Mouse (Mus musculus) heart, embryonic 10.5 days (tissue): ENCODE measurements at regions not wholly inside any gene's neighbourhood (a gene's known extent, or its start where the extent isn't known, plus 50 kb on each side); places are given as distances from the start of the nearest gene placed in this dataset.

Experiments used
- DNase-seq: peaks from one replicate; pipeline ENCODE4 v3.0.0-alpha.2; 2017; ENCODE audit warnings: low spot score
- H3K27ac ChIP-seq: fragments of 300-500 bp; sonication (generic); 2 replicates; pipeline ENCODE4 v1.5.1; 2016; ENCODE audit warnings: mild to moderate bottlenecking
- H3K27me3 ChIP-seq: fragments of 300-500 bp; sonication (generic); 2 replicates; pipeline ENCODE4 v1.6.1; 2016; ENCODE audit warnings: mild to moderate bottlenecking; ENCODE audit not compliant: poor library complexity, insufficient read depth, severe bottlenecking
- H3K36me3 ChIP-seq: fragments of 300-500 bp; sonication (generic); 2 replicates; pipeline ENCODE4 v1.6.1; 2016; ENCODE audit warnings: mild to moderate bottlenecking, moderate library complexity
- H3K4me1 ChIP-seq: fragments of 300-500 bp; sonication (generic); 2 replicates; pipeline ENCODE4 v1.6.1; 2016; ENCODE audit warnings: mild to moderate bottlenecking
- H3K4me3 ChIP-seq: fragments of 300-500 bp; sonication (generic); 2 replicates; pipeline ENCODE4 v1.5.1; 2016; ENCODE audit warnings: mild to moderate bottlenecking, moderate library complexity
- H3K9me3 ChIP-seq: fragments of 300-500 bp; sonication (generic); 2 replicates; pipeline ENCODE4 v1.6.1; 2016; ENCODE audit warnings: mild to moderate bottlenecking, moderate library complexity
- WGBS: fragments of 180-500 bp; shearing (Covaris S2); methylation state at CpG from one replicate; pipeline ENCODE4 v1.1.7; 2016; 5-methylcytosine and 5-hydroxymethylcytosine counted together

GRCm38 (mm10) chr13:59281199-59281598 is 303.8 kb downstream of the Agtpbp1 start:
- H3K27ac ChIP-seq, result no peak overlapping the region
- H3K4me3 ChIP-seq, result no peak overlapping the region
- no peak for DNase-seq
- WGBS, result 76% methylated on average over 5 of the region's 5 CpGs
- no peaks in the 10 kb centered on the region for H3K4me1 ChIP-seq
- H3K27me3 ChIP-seq, result no peaks in the 10 kb centered on the region
- no peaks in the 10 kb centered on the region for H3K36me3 ChIP-seq
- H3K9me3 ChIP-seq, result no peaks in the 10 kb centered on the region

- Histone ChIP-seq H3K36me3 (no peaks in the 10 kb centered on the region), H3K9me3 (no peaks in the 10 kb centered on the region), H3K4me3 (no peak overlapping the region), H3K27ac (no peak overlapping the region), H3K4me1 (no peaks in the 10 kb centered on the region), H3K27me3 (no peaks in the 10 kb centered on the region)
- no peak for DNase-seq
- WGBS, result 62% methylated on average over 4 of the region's 4 CpGs
Observed at GRCm38 (mm10) chr13:59279136-59279535, 305.9 kb downstream of the Agtpbp1 start.

GRCm38 (mm10) chr13:59271661-59272060 is 313.4 kb downstream of the Agtpbp1 start:
- Histone ChIP-seq H3K27me3 (no peaks in the 10 kb centered on the region), H3K27ac (no peak overlapping the region), H3K4me3 (no peak overlapping the region), H3K4me1 (no peaks in the 10 kb centered on the region), H3K36me3 (no peaks in the 10 kb centered on the region), H3K9me3 (no peaks in the 10 kb centered on the region)
- no peak for DNase-seq
- WGBS, result 81% methylated on average over 4 of the region's 4 CpGs

GRCm38 (mm10) chr13:59266854-59267253 is 318.2 kb downstream of the Agtpbp1 start:
- H3K27ac ChIP-seq, result no peak overlapping the region
- H3K4me1 ChIP-seq, result no peaks in the 10 kb centered on the region
- no peak overlapping the region for H3K4me3 ChIP-seq
- H3K9me3 ChIP-seq, result no peaks in the 10 kb centered on the region
- WGBS, result 86% methylated on average over 4 of the region's 4 CpGs
- H3K36me3 ChIP-seq, result no peaks in the 10 kb centered on the region
- DNase-seq, result no peak
- H3K27me3 ChIP-seq, result no peaks in the 10 kb centered on the region

- no peak for DNase-seq
- no peaks in the 10 kb centered on the region for H3K9me3 ChIP-seq
- H3K36me3 ChIP-seq, result no peaks in the 10 kb centered on the region
- no peak overlapping the region for H3K27ac ChIP-seq
- no peaks in the 10 kb centered on the region for H3K4me1 ChIP-seq
- no peaks in the 10 kb centered on the region for H3K27me3 ChIP-seq
- H3K4me3 ChIP-seq, result no peak overlapping the region
- WGBS, result 77% methylated on average over 11 of the region's 11 CpGs
Observed at GRCm38 (mm10) chr13:59264126-59264525, 320.9 kb downstream of the Agtpbp1 start.

GRCm38 (mm10) chr13:59261924-59262323 is 323.1 kb downstream of the Agtpbp1 start:
- H3K9me3 ChIP-seq, result no peaks in the 10 kb centered on the region
- H3K4me3 ChIP-seq, result no peak overlapping the region
- H3K27me3 ChIP-seq, result no peaks in the 10 kb centered on the region
- WGBS, result 81% methylated on average over 3 of the region's 3 CpGs
- DNase-seq, result no peak
- no peak overlapping the region for H3K27ac ChIP-seq
- no peaks in the 10 kb centered on the region for H3K36me3 ChIP-seq
- no peaks in the 10 kb centered on the region for H3K4me1 ChIP-seq

GRCm38 (mm10) chr13:59255798-59256435 is 329.1 kb downstream of the Agtpbp1 start:
- Histone ChIP-seq H3K9me3 (no peaks in the 10 kb centered on the region), H3K4me3 (no peak overlapping the region), H3K4me1 (no peaks in the 10 kb centered on the region), H3K27ac (no peak overlapping the region), H3K27me3 (no peaks in the 10 kb centered on the region), H3K36me3 (no peaks in the 10 kb centered on the region)
- 79% methylated on average over 12 of the region's 12 CpGs for WGBS
- no peak for DNase-seq

- DNase-seq, result no peak
- Histone ChIP-seq H3K4me3 (no peak overlapping the region), H3K36me3 (no peaks in the 10 kb centered on the region), H3K27me3 (no peaks in the 10 kb centered on the region), H3K9me3 (no peaks in the 10 kb centered on the region), H3K27ac (no peak overlapping the region), H3K4me1 (no peaks in the 10 kb centered on the region)
- WGBS, result 82% methylated on average over 13 of the region's 13 CpGs
Observed at GRCm38 (mm10) chr13:59253667-59254558, 331.1 kb downstream of the Agtpbp1 start.

- Histone ChIP-seq H3K36me3 (no peaks in the 10 kb centered on the region), H3K27me3 (no peaks in the 10 kb centered on the region), H3K4me3 (no peak overlapping the region), H3K27ac (no peak overlapping the region), H3K9me3 (no peaks in the 10 kb centered on the region), H3K4me1 (no peaks in the 10 kb centered on the region)
- DNase-seq, result no peak
- WGBS, result 66% methylated on average over 12 of the region's 12 CpGs
Observed at GRCm38 (mm10) chr13:59251252-59252006, 333.6 kb downstream of the Agtpbp1 start.

GRCm38 (mm10) chr13:59248411-59248810 is 336.6 kb downstream of the Agtpbp1 start:
- DNase-seq, result no peak
- no peak overlapping the region for H3K27ac ChIP-seq
- H3K4me3 ChIP-seq, result no peak overlapping the region
- H3K27me3 ChIP-seq, result no peaks in the 10 kb centered on the region
- no peaks in the 10 kb centered on the region for H3K36me3 ChIP-seq
- WGBS, result 82% methylated on average over 9 of the region's 9 CpGs
- no peaks in the 10 kb centered on the region for H3K9me3 ChIP-seq
- no peaks in the 10 kb centered on the region for H3K4me1 ChIP-seq

GRCm38 (mm10) chr13:59246984-59247537 is 338.0 kb downstream of the Agtpbp1 start:
- Histone ChIP-seq H3K27ac (no peak overlapping the region), H3K36me3 (no peaks in the 10 kb centered on the region), H3K9me3 (no peaks in the 10 kb centered on the region), H3K4me3 (no peak overlapping the region), H3K4me1 (no peaks in the 10 kb centered on the region), H3K27me3 (no peaks in the 10 kb centered on the region)
- 83% methylated on average over 7 of the region's 7 CpGs for WGBS
- DNase-seq, result no peak

GRCm38 (mm10) chr13:59246070-59246469 is 339.0 kb downstream of the Agtpbp1 start:
- no peaks in the 10 kb centered on the region for H3K27me3 ChIP-seq
- 49% methylated on average over 6 of the region's 6 CpGs for WGBS
- H3K9me3 ChIP-seq, result no peaks in the 10 kb centered on the region
- H3K27ac ChIP-seq, result no peak overlapping the region
- no peak overlapping the region for H3K4me3 ChIP-seq
- H3K36me3 ChIP-seq, result no peaks in the 10 kb centered on the region
- no peak for DNase-seq
- H3K4me1 ChIP-seq, result no peaks in the 10 kb centered on the region

GRCm38 (mm10) chr13:59244622-59245021 is 340.4 kb downstream of the Agtpbp1 start:
- Histone ChIP-seq H3K36me3 (no peaks in the 10 kb centered on the region), H3K27me3 (no peaks in the 10 kb centered on the region), H3K4me1 (no peaks in the 10 kb centered on the region), H3K27ac (no peak overlapping the region), H3K4me3 (no peak overlapping the region), H3K9me3 (no peaks in the 10 kb centered on the region)
- no peak for DNase-seq
- WGBS, result 95% methylated on average over 1 of the region's 1 CpGs
